Mouse (Mus musculus): Measurements from ENCODE around the gene Rnase2b.
"Not testable (repeated sequence)": the region's sequence is repeated elsewhere in the genome, so short reads cannot be mapped to it uniquely, and the experiment has no call there.

The Rnase2b gene

GRCm38 (mm10) chr14:51161976-51162375 is at the start of gene Rnase2b:
Rnase2b (plus strand) TSS chr14:51162260.
- not testable (repeated sequence) for DNase-seq

GRCm38 (mm10) chr14:51113476-51113875 is 48.6 kb upstream of the Rnase2b start:
- DNase-seq, result no peak

- DNase-seq, result no peak
These were observed 48.0 kb upstream of the Rnase2b start, which contains the start of gene Eddm3b for GRCm38 (mm10) chr14:51113916-51114560. Eddm3b (plus strand) TSS chr14:51114426.

GRCm38 (mm10) chr14:51125684-51126083 is 36.4 kb upstream of the Rnase2b start:
- DNase-seq, result no peak

- no peak for DNase-seq
These were observed 34.3 kb upstream of the Rnase2b start for GRCm38 (mm10) chr14:51127648-51128258.

- DNase-seq, result no peak
These were observed 33.1 kb upstream of the Rnase2b start for GRCm38 (mm10) chr14:51128775-51129623.

GRCm38 (mm10) chr14:51129624-51129975 is 32.5 kb upstream of the Rnase2b start:
- no peak for DNase-seq

GRCm38 (mm10) chr14:51130315-51130940 is 31.6 kb upstream of the Rnase2b start:
- DNase-seq, result no peak

- DNase-seq, result no peak
These were observed 30.8 kb upstream of the Rnase2b start for GRCm38 (mm10) chr14:51131086-51131815.

GRCm38 (mm10) chr14:51132372-51132771 is 29.7 kb upstream of the Rnase2b start:
- no peak for DNase-seq

- no peak for DNase-seq
These were observed 21.7 kb upstream of the Rnase2b start for GRCm38 (mm10) chr14:51140342-51140741.

GRCm38 (mm10) chr14:51142119-51142518 is 19.9 kb upstream of the Rnase2b start:
- DNase-seq, result no peak

- no peak for DNase-seq
These were observed 19.5 kb upstream of the Rnase2b start for GRCm38 (mm10) chr14:51142568-51142967.

GRCm38 (mm10) chr14:51143287-51143686 is 18.8 kb upstream of the Rnase2b start:
- no peak for DNase-seq

GRCm38 (mm10) chr14:51143937-51144336 is 18.1 kb upstream of the Rnase2b start:
- no peak for DNase-seq

GRCm38 (mm10) chr14:51144451-51144850 is 17.6 kb upstream of the Rnase2b start:
- no peak for DNase-seq

- DNase-seq, result peak; percentile 20 to 55
These were observed 16.5 kb upstream of the Rnase2b start for GRCm38 (mm10) chr14:51145521-51145920.

GRCm38 (mm10) chr14:51146685-51147084 is 15.4 kb upstream of the Rnase2b start, which contains the start of gene Rnase1:
Rnase1 (minus strand) TSS chr14:51146785.
- DNase-seq, result no peak

- DNase-seq, result no peak
These were observed 14.1 kb upstream of the Rnase2b start for GRCm38 (mm10) chr14:51148006-51148405.

- DNase-seq, result no peak
These were observed 12.9 kb upstream of the Rnase2b start for GRCm38 (mm10) chr14:51149164-51149563.

GRCm38 (mm10) chr14:51150206-51150831 is 11.7 kb upstream of the Rnase2b start:
- no peak for DNase-seq
